Mouse (Mus musculus) MEL (cell line): ENCODE results near the gene Spag16.

ENCODE experiments used
- CHD2 ChIP-seq: IDR thresholded peaks from 2 replicates; pipeline ENCODE4 v1.6.1; 2011; ENCODE audit warnings: low read length, improper control_type of control experiment
- POLR2A ChIP-seq, 2 experiments: IDR thresholded peaks; 2 replicates each; pipeline ENCODE4 v1.6.1; 2011 to 2012; ENCODE audit warnings: low read length in 2 of 2, mild to moderate bottlenecking in 2 of 2, control low read depth in 1 of 2, improper control_type of control experiment in 1 of 2, low read depth in 1 of 2, moderate library complexity in 1 of 2; ENCODE audit not compliant: control insufficient read depth in 1 of 2, insufficient read depth in 1 of 2, poor library complexity in 1 of 2

- TF ChIP-seq CHD2: no peak
- no peak for TF ChIP-seq POLR2A (IDR thresholded peaks at IDR 0.05; ENCODE audit: control insufficient read depth in 1 of 2, insufficient read depth in 1 of 2, low read depth in 1 of 2, low read length in 2 of 2, poor library complexity in 1 of 2)
Observed at GRCm38 (mm10) chr1:69831002-69831401, 4.2 kb downstream of the Spag16 start.
